Mouse (Mus musculus) right cerebral cortex, adult 18-20 months (tissue): ENCODE data around the gene Syt10.
"Not testable (repeated sequence)": the region's sequence is repeated elsewhere in the genome, so short reads cannot be mapped to it uniquely, and the experiment has no call there.

ENCODE experiments used
- DNase-seq: peaks from one replicate; pipeline ENCODE4 v3.0.0; 2022; ENCODE audit warnings: mixed read lengths

The Syt10 gene

DNA sequence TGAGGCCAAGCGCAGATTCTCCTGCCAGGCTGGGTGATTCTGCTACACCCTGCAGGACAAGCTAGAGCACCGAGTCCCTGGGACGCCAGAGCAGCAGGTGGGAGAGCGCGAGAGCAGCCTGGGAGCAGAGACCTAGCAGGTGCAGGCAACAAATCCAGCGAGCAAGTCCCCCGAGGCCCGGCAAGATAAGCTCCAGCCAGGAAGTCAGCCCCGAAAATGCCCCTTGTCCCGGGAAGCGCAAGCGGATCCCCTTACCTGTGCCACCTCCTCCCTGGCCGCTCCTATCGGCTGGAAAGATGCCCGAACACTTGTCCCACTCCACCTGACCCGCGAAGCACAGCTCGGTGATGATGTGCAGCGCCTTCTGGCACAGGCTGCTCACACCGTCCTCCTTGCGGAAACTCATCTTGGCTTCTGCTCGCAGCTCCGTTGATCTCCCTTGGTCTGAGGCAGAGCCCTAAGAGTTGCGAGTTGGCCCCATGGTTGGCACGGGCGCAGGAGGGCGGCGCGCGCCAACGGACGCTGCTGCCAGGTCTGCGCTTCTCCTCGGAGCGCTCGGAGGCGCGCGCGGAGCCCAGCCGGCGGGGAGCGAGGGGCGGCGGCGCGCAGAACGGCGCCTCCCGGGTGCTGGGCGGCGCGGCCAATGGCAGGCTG lies at the start of gene Syt10:
Gene Syt10 (minus strand): TSS at position 497 of the 654 bp plus-strand sequence.
- DNase-seq, result peak; percentile 39

DNA sequence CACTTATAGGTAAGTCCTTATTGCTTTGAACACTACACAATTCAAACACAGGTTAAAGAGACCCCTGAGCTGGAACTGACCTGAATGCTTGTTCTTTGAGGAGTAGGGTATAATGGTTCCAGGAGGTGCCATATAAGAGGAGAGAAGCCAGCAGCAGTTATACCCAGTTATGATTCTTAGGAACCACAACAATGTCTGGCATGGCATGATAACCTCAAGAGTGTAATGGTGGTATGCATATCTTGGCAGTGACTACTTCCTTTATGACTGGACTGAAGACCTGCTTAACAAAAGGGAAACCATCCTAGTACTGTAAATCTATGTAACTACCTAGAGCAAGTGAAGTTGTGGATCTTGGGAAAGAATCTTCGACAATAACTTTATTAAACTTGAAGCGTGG lies 42.1 kb upstream of the Syt10 start:
- DNase-seq, result no peak

DNA sequence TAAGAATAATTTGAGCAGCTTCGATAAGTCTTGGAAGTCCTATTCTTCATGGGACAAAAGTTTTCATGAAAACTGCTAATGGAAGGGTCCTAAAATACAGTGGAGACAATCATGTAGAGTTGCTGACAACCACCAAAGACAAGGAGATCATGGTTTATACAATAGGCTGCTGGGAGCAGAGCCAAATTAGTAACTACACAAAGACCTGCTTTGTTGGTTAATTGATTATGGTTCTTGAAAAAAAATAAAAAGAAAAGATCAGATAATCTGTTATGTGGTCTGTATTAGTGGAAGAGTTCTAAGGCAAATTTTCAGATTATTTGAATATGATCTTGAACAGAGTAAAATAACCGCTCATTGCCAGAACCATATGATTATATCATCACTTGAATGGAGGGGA lies 37.3 kb upstream of the Syt10 start:
- no peak for DNase-seq

DNA sequence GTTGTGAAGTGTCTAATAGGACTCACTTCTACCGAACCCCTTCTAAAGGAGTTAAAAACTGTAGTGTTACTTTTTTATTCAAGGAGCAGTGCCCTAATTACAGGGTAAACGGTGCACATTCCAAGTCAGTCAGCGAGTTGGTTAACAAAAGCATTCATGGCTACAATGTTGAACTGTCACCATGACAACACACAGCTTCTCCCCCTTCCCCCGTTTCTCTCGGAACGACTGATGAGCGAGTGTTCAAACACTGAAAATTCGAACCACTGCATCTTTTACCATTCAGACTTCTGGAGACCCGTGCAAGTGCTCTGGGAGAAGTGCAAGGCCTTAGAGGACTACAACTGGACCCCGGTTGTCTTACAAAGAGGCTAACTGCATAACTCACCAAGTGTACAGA lies 25.6 kb downstream of the Syt10 start:
- DNase-seq, result no peak

DNA sequence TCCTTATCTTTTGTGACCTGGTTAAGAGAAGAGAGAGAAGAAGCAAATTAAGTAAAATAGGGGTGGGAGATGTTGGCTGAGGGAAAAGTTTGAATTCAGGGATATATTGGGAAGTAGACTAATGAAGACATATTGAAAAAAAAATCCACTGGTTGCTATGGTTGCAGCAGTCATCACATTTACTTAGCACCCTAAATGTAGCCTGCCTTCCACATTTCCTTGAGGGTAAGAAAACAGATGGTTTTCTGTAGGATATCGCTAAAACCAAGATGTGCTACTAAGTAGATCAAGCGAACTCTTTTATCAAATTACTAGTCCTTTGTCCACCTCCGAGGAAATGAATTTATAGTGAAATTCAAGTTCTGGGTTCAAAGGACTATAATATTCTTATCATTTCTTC lies 37.2 kb downstream of the Syt10 start:
- no peak for DNase-seq

DNA sequence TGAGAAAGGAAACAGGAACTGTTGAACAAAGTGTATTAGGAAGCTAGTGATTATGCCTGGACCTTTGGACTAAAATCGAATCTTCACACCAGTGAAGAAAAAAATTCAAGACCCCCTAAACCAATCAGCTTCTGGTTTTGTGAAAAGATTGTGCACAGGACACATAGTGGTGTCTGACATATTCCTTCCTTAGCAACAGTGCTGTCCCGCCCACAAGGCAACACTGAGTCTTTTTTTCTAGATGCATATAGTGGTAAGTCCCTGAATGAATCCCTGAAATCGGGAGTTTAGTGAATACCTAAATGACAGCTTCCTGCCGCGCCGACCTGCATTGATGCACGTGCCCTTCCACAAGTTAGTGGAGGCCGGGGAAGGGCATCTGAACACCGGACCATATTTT lies 61.7 kb downstream of the Syt10 start:
- DNase-seq, result no peak

DNA sequence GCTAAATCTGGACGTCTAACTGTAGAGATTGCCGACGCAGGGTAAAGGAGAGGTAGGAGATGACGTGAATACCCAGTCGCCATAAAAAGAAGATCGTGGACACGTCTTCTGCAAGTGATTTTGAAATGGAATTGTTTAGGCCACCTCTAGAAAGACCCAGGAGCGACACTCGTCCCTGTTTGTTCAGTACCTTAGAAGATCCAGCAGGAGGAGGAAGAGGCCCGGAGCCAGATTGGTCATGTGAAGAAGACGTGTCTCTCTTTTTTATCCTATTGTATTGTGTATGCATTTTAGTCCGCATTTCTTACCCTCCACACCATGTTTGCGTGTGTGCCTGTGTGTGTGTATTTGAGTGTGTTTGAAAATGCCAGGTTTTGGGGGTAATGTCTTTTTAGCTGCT lies 75.6 kb downstream of the Syt10 start:
- DNase-seq, result not testable (repeated sequence)

DNA sequence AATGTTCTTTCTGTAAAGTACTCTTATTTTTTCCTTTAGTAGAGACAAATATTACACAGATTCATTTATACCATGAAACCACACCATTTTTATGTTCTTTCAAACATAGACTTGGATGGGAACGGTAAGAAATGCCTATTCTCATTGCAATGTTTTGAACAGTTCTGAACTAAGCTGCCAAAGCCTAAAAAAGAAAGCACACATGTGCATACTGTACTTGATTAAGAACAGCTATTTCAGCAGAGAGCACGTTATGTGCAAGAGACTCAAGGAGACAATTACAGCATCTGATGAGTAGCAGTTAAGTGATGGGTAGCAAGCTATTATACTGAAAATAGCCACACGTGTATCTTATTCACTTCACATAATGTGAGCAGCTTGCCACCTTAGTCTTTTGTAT lies 108.0 kb downstream of the Syt10 start:
- peak; percentile 6 for DNase-seq
